Mouse (Mus musculus) kidney, postnatal 0 days (tissue): Measurements from ENCODE around the gene Prl7c1. TPM values are rescaled to one million over a fixed set of nuclear protein-coding genes. Genes with fewer than 3 reads are reported as not detected.
"Not testable (repeated sequence)": the region's sequence is repeated elsewhere in the genome, so short reads cannot be mapped to it uniquely, and the experiment has no call there.

Experiments
- ATAC-seq: fragments of 200-750 bp; cut with Nextera tagmentation; replicated peaks from 2 replicates; pipeline ENCODE4 v1.8.0; 2017; ENCODE audit warnings: low read depth, moderate number of reproducible peaks, moderate TSS enrichment, moderate library complexity; ENCODE audit not compliant: low FRiP score
- DNase-seq: peaks from one replicate; pipeline ENCODE4 v3.0.0-alpha.2; 2016; ENCODE audit warnings: low spot score
- H3K27ac ChIP-seq: fragments of 300-500 bp; sonication (generic); 2 replicates; pipeline ENCODE4 v1.5.1; 2014; ENCODE audit warnings: mild to moderate bottlenecking
- H3K27me3 ChIP-seq: fragments of 300-500 bp; sonication (generic); 2 replicates; pipeline ENCODE4 v1.6.1; 2014; ENCODE audit warnings: low read length, mixed read lengths; ENCODE audit not compliant: insufficient read depth
- H3K36me3 ChIP-seq: fragments of 300-500 bp; sonication (generic); 2 replicates; pipeline ENCODE4 v1.6.1; 2014; ENCODE audit warnings: low read length, mixed read lengths; ENCODE audit not compliant: insufficient read depth
- H3K4me1 ChIP-seq: fragments of 300-500 bp; sonication (generic); replicated peaks from 2 replicates; pipeline ENCODE4 v1.6.1; 2014; ENCODE audit warnings: antibody characterized with exemption, low read length, mixed read lengths; ENCODE audit not compliant: insufficient read depth
- H3K4me2 ChIP-seq: fragments of 300-500 bp; sonication (generic); 2 replicates; pipeline ENCODE4 v1.6.1; 2014; ENCODE audit warnings: mild to moderate bottlenecking, low read length, moderate library complexity, mixed read lengths
- H3K4me3 ChIP-seq: fragments of 300-500 bp; sonication (generic); replicated peaks from 2 replicates; pipeline ENCODE4 v1.5.1; 2014; ENCODE audit warnings: low read depth, low read length
- H3K9ac ChIP-seq: fragments of 300-500 bp; sonication (generic); 2 replicates; pipeline ENCODE4 v1.6.1; 2014; ENCODE audit warnings: low read depth, low read length
- H3K9me3 ChIP-seq: fragments of 300-500 bp; sonication (generic); replicated peaks from 2 replicates; pipeline ENCODE4 v1.6.1; 2016; ENCODE audit warnings: low read length, inconsistent platforms, mixed read lengths
- CTCF ChIP-seq: IDR thresholded peaks from 2 replicates; pipeline ENCODE4 v1.5.1; 2016; ENCODE audit warnings: antibody characterized with exemption, low read depth, mild to moderate bottlenecking, moderate library complexity
- WGBS: fragments of 180-500 bp; shearing (Covaris S2); extraction: QIAGEN DNeasy Blood & Tissue Kit; methylation state at CpG from one replicate; pipeline ENCODE4 v1.1.7; 2014; 5-methylcytosine and 5-hydroxymethylcytosine counted together
- polyA plus RNA-seq: library from polyadenylated mRNA; unstranded; fragments of >200 nt; fragmentation: Nextera tagmentation; extraction: Ambion mirVana; gene quantifications from 2 replicates; pipeline ENCODE4 v1.2.1, GENCODE M21; 2015

The Prl7c1 gene
- polyA plus RNA-seq = not detected in 2 replicates

- H3K4me2 ChIP-seq, H3K9ac ChIP-seq, H3K4me1 ChIP-seq, H3K36me3 ChIP-seq, ATAC-seq, H3K9me3 ChIP-seq, H3K4me3 ChIP-seq, H3K27me3 ChIP-seq, H3K27ac ChIP-seq, DNase-seq: not testable (repeated sequence)
- WGBS = 93% methylated on average over 2 of the region's 3 CpGs
These were observed at the start of gene Prl7c1 for GRCm38 (mm10) chr13:27780704-27781103. TSS of gene Prl7c1 (minus strand) at chr13:27780804.

GRCm38 (mm10) chr13:27802765-27803164 lies 22.2 kb upstream of the Prl7c1 start:
- no peak for TF ChIP-seq CTCF
- DNase-seq (no peak), ATAC-seq (no peak)
- Histone ChIP-seq H3K36me3 (no peaks in the 10 kb centered on the region), H3K4me2 (no peak overlapping the region), H3K27ac (no peak overlapping the region), H3K9ac (no peak overlapping the region), H3K4me3 (no peak overlapping the region), H3K4me1 (no peaks in the 10 kb centered on the region), H3K27me3 (no peaks in the 10 kb centered on the region), H3K9me3 (no peaks in the 10 kb centered on the region)
- 45% methylated on average over 1 of the region's 1 CpGs for WGBS

GRCm38 (mm10) chr13:27801354-27801753 lies 20.8 kb upstream of the Prl7c1 start, which contains the start of gene Prl2a1:
TSS of gene Prl2a1 (plus strand) at chr13:27801654.
- Histone ChIP-seq H3K27me3 (no peaks in the 10 kb centered on the region), H3K4me1 (no peaks in the 10 kb centered on the region), H3K27ac (no peak within 1 kb of the TSS), H3K36me3 (no peaks in the 10 kb centered on the region), H3K9me3 (no peaks in the 10 kb centered on the region), H3K4me2 (no peak within 1 kb of the TSS), H3K9ac (no peak within 1 kb of the TSS), H3K4me3 (no peak within 1 kb of the TSS)
- DNase-seq (no peak), ATAC-seq (no peak)
- WGBS = 89% methylated on average over 1 of the region's 1 CpGs
- TF ChIP-seq CTCF = no peak

GRCm38 (mm10) chr13:27799303-27799702 lies 18.7 kb upstream of the Prl7c1 start:
- Histone ChIP-seq H3K4me2 (no peak overlapping the region), H3K4me1 (no peaks in the 10 kb centered on the region), H3K27ac (no peak overlapping the region), H3K27me3 (no peaks in the 10 kb centered on the region), H3K9me3 (no peaks in the 10 kb centered on the region), H3K36me3 (no peaks in the 10 kb centered on the region), H3K4me3 (no peak overlapping the region), H3K9ac (no peak overlapping the region)
- 75% methylated on average over 4 of the region's 4 CpGs for WGBS
- DNase-seq (no peak), ATAC-seq (no peak)
- TF ChIP-seq CTCF = no peak

DNA sequence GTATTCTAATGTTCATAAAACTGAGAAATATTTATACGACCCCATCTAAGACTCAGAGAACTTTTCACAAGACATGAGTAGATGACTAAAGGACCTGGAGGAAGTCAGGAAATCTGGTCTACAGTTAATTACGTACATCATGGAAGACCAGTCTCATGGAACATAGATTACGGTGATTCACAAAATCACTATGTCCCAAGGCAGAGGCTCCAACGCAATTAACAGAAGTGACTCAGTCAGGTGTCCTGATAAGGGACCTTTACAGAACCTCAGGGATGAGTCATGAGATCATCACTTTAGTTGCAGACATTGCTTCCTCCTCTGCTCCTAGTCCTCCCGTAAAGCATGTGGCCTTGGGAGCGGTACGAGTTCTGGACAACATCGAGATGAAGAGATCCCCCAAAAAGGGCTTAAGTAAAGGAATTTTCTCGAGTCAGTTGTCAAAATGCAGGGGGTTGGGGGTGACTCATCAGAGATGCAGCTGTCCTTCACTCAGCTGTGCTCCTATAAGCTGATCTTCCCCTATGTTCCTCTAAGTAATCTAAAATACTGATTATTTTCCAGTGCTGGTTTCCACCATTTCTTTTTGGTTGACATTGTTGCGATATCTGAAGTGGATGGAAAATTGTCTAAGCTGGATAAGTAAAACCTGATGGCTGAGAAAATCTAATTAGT lies 46.0 kb downstream of the Prl7c1 start:
- Histone ChIP-seq H3K9me3 (no peaks in the 10 kb centered on the region), H3K27ac (no peak overlapping the region), H3K4me1 (no peaks in the 10 kb centered on the region), H3K27me3 (no peaks in the 10 kb centered on the region), H3K9ac (no peak overlapping the region), H3K36me3 (no peaks in the 10 kb centered on the region), H3K4me2 (no peak overlapping the region), H3K4me3 (no peak overlapping the region)
- WGBS = 88% methylated on average over 10 of the region's 10 CpGs
- no peak for DNase-seq
- no peak for TF ChIP-seq CTCF
- ATAC-seq = no peak

GRCm38 (mm10) chr13:27730286-27730959 lies 50.2 kb downstream of the Prl7c1 start:
- not testable (repeated sequence) for H3K27me3 ChIP-seq, H3K9ac ChIP-seq, H3K4me3 ChIP-seq, H3K4me2 ChIP-seq, DNase-seq, H3K36me3 ChIP-seq, H3K27ac ChIP-seq, H3K4me1 ChIP-seq, ATAC-seq, H3K9me3 ChIP-seq
- WGBS = 79% methylated on average over 5 of the region's 5 CpGs

DNA sequence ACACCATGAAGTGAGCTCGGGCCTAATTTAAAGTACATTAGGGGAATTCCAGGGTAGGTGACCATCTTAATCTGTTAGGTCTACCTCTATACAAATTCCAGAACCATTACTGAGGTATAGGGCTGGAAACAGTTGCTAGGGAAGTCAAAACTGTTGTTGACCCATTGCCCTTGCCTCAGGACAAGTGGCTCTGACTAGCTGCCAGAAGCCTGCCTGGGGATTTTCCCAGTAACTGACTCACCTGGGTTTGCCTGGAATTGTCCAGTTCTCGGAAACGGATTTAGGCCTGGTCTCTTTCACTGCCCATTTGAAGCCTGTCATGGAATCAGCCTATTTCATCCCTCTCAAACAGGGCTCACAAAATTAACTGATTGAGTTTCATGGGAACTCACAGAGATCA lies 55.5 kb downstream of the Prl7c1 start:
- H3K9ac ChIP-seq, H3K4me2 ChIP-seq, H3K27me3 ChIP-seq, ATAC-seq, H3K4me1 ChIP-seq, H3K36me3 ChIP-seq, DNase-seq, H3K4me3 ChIP-seq, H3K9me3 ChIP-seq, H3K27ac ChIP-seq: not testable (repeated sequence)
- WGBS = 79% methylated on average over 3 of the region's 3 CpGs

Other genes with a start within 250 kb of the Prl7c1 start
- not detected in 2 replicates for gene Prl8a9, start 216.2 kb downstream of the Prl7c1 start, polyA plus RNA-seq
- gene Prl8a1, start 198.6 kb downstream of the Prl7c1 start, polyA plus RNA-seq = not detected in 2 replicates
- not detected in 2 replicates for gene Prl7b1, start 170.2 kb downstream of the Prl7c1 start, polyA plus RNA-seq
- not detected in 2 replicates for gene Prl7a1, start 138.3 kb downstream of the Prl7c1 start, polyA plus RNA-seq
- not detected in 2 replicates for gene Prl7a2, start 112.8 kb downstream of the Prl7c1 start, polyA plus RNA-seq
- not detected in 2 replicates for gene Prl7d1, start 64.1 kb downstream of the Prl7c1 start, polyA plus RNA-seq
- gene Prl2a1, start 20.9 kb upstream of the Prl7c1 start, polyA plus RNA-seq = not detected in 2 replicates
- not detected in 2 replicates for gene Prl2c1, start 68.5 kb upstream of the Prl7c1 start, polyA plus RNA-seq
- gene Prl4a1, start 235.4 kb upstream of the Prl7c1 start, polyA plus RNA-seq = not detected in 2 replicates